Comparison of ENCODE assay signal across 23 mouse cellular contexts in the genomic region with DNA sequence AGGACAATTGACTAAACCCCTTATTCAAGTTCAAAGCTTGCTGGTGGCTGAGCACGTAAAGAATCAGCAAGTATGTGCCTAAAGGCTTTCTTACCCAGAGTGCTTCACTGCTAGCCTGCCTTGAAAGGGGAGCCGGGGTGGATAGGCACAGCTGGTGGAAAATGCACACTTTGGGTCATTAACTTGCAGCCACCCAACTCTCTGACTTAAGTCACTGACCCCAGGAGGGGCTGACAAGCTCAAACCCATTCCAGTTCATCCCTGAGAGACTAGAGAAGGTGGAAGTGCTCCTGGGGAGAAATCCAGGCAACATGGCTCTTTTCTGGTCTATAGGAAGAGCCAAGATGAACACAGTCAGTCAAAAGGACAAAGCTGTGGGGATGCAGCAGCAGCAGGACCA.
DNase-seq lines count a peak whose midpoint lies in the region; ATAC-seq and TF ChIP-seq lines count a peak whose summit lies in the region.
"Had no signal": no experiment of that assay in that cellular context is flagged by ENCODE, and none has a peak within 500 bp of the region (broad histone marks: within the 10 kb centered on the region; RNA-seq: fewer than 3 reads in every experiment).

No protein-coding gene starts in this region.

- peaks cover 43% of the 10 kb centered on the region; the same call in 1 of the 2 replicates for H3K79me2 ChIP-seq in macrophage (ENCODE audit: inconsistent target)

- H3K36me3 ChIP-seq in hindbrain, embryonic 10.5 days, result peaks cover 3% of the 10 kb centered on the region; the same call in 1 of the 2 replicates
- H3K36me3 ChIP-seq in hindbrain, embryonic 14.5 days (replicated peaks; ENCODE audit: control insufficient read depth, insufficient read depth), result peaks cover 5% of the 10 kb centered on the region
- H3K36me3 ChIP-seq in kidney, embryonic 16.5 days (ENCODE audit: insufficient read depth, low read length), result peaks cover 5% of the 10 kb centered on the region; the same call in 1 of the 2 replicates
- no peaks in the 10 kb centered on the region for H3K36me3 ChIP-seq in midbrain, embryonic 10.5 days
- 0 out of 2 replicates have a peak, but pooled peaks cover 2% of the 10 kb centered on the region for H3K36me3 ChIP-seq in midbrain, embryonic 11.5 days (ENCODE audit: control insufficient read depth, insufficient read depth, low read length)
- no peaks in the 10 kb centered on the region for H3K36me3 ChIP-seq in macrophage (ENCODE audit: inconsistent target)
- H3K36me3 ChIP-seq in lung, postnatal 0 days (ENCODE audit: insufficient read depth, low read length), result no peaks in the 10 kb centered on the region

- H3K4me3 ChIP-seq in hindbrain, embryonic 10.5 days, result no peak overlapping the region
- no peak overlapping the region for H3K4me3 ChIP-seq in hindbrain, embryonic 14.5 days (replicated peaks; ENCODE audit: low read length)
- H3K4me3 ChIP-seq in kidney, embryonic 16.5 days (ENCODE audit: low read length), result no peak overlapping the region
- H3K4me3 ChIP-seq in midbrain, embryonic 10.5 days, result no peak overlapping the region
- no peak overlapping the region for H3K4me3 ChIP-seq in midbrain, embryonic 11.5 days (ENCODE audit: low read depth, low read length)
- no peak overlapping the region for H3K4me3 ChIP-seq in macrophage (ENCODE audit: inconsistent target)
- H3K4me3 ChIP-seq in lung, postnatal 0 days (ENCODE audit: low read depth, low read length), result no peak overlapping the region
- H3K4me3 ChIP-seq: heart, adult 2 months; heart, embryonic 10.5 days; heart, embryonic 13.5 days; hindbrain, embryonic 13.5 days had no signal

- ATAC-seq in hindbrain, embryonic 14.5 days (ENCODE audit: low FRiP score), result no peak
- ATAC-seq in kidney, embryonic 16.5 days (ENCODE audit: low FRiP score, low TSS enrichment), result peak; percentile 82; the same call in 1 of the 2 replicates
- ATAC-seq in midbrain, embryonic 11.5 days (ENCODE audit: low FRiP score), result no peak
- no peak for ATAC-seq in lung, postnatal 0 days
- ATAC-seq: CD4-positive, CD25-positive, alpha-beta regulatory T cell, adult 4 months; forebrain, embryonic 14.5 days; hindbrain, postnatal 0 days had no signal

- H3K27me3 ChIP-seq in hindbrain, embryonic 10.5 days (ENCODE audit: insufficient read depth, poor library complexity, severe bottlenecking), result no peaks in the 10 kb centered on the region
- H3K27me3 ChIP-seq in hindbrain, embryonic 14.5 days (ENCODE audit: control insufficient read depth, insufficient read depth, low read length), result no peaks in the 10 kb centered on the region
- no peaks in the 10 kb centered on the region for H3K27me3 ChIP-seq in kidney, embryonic 16.5 days (ENCODE audit: insufficient read depth, low read length)
- H3K27me3 ChIP-seq in midbrain, embryonic 10.5 days (ENCODE audit: low read depth, poor library complexity, severe bottlenecking), result no peaks in the 10 kb centered on the region
- H3K27me3 ChIP-seq in midbrain, embryonic 11.5 days (ENCODE audit: control insufficient read depth, insufficient read depth, low read length), result no peaks in the 10 kb centered on the region
- no peaks in the 10 kb centered on the region for H3K27me3 ChIP-seq in lung, postnatal 0 days (replicated peaks; ENCODE audit: insufficient read depth, low read length)
- H3K27me3 ChIP-seq: heart, embryonic 13.5 days; hindbrain, embryonic 13.5 days had no signal

- TF ChIP-seq CTCF in lung, postnatal 0 days (IDR thresholded peaks at IDR 0.05), result no peak

- no peak for TF ChIP-seq EP300 in lung, postnatal 0 days (IDR thresholded peaks at IDR 0.05)

- DNase-seq in hindbrain, embryonic 10.5 days (ENCODE audit: low spot score), result no peak
- DNase-seq in hindbrain, embryonic 14.5 days (ENCODE audit: low spot score), result no peak
- DNase-seq in kidney, adult 18-20 months, result no peak
- no peak for DNase-seq in midbrain, embryonic 10.5 days (ENCODE audit: low spot score)
- no peak for DNase-seq in midbrain, embryonic 11.5 days (ENCODE audit: low spot score, missing footprints)
- no peak for DNase-seq in lung, postnatal 0 days (ENCODE audit: low spot score)
- DNase-seq: adrenal gland, adult 2 months; adrenal gland, postnatal 14 days; cerebellum, adult 11-12 months; cerebellum, adult 8-10 months; cerebellum, postnatal 10 days; cerebellum, postnatal 36 days; embryo, embryonic 11 days; gastrocnemius, postnatal 25 days; heart, adult 2 months had no signal

- WGBS in hindbrain, embryonic 10.5 days, result 73% methylated on average over 2 of the region's 2 CpGs
- WGBS in hindbrain, embryonic 14.5 days, result 41% methylated on average over 2 of the region's 2 CpGs
- 40% methylated on average over 2 of the region's 2 CpGs for WGBS in kidney, embryonic 16.5 days
- WGBS in midbrain, embryonic 10.5 days, result 59% methylated on average over 2 of the region's 2 CpGs
- 29% methylated on average over 2 of the region's 2 CpGs for WGBS in midbrain, embryonic 11.5 days
- WGBS in macrophage (ENCODE audit: missing documents), result 92% methylated on average over 2 of the region's 2 CpGs
- WGBS in lung, postnatal 0 days, result 81% methylated on average over 2 of the region's 2 CpGs

- H3K9me3 ChIP-seq in hindbrain, embryonic 10.5 days, result no peaks in the 10 kb centered on the region
- no peaks in the 10 kb centered on the region for H3K9me3 ChIP-seq in hindbrain, embryonic 14.5 days (ENCODE audit: control insufficient read depth, low read length)
- no peaks in the 10 kb centered on the region for H3K9me3 ChIP-seq in kidney, embryonic 16.5 days (ENCODE audit: low read length)
- no peaks in the 10 kb centered on the region for H3K9me3 ChIP-seq in midbrain, embryonic 10.5 days (replicated peaks)
- no peaks in the 10 kb centered on the region for H3K9me3 ChIP-seq in midbrain, embryonic 11.5 days (ENCODE audit: control insufficient read depth, low read length)
- H3K9me3 ChIP-seq in lung, postnatal 0 days (ENCODE audit: low read length), result no peaks in the 10 kb centered on the region
- H3K9me3 ChIP-seq: heart, embryonic 10.5 days; heart, embryonic 13.5 days; hindbrain, embryonic 13.5 days had no signal

- H3K4me1 ChIP-seq in hindbrain, embryonic 10.5 days (replicated peaks), result peaks cover 21% of the 10 kb centered on the region; the same call in 1 of the 2 replicates
- H3K4me1 ChIP-seq in hindbrain, embryonic 14.5 days (replicated peaks; ENCODE audit: control insufficient read depth, insufficient read depth, low read length), result no peaks in the 10 kb centered on the region
- H3K4me1 ChIP-seq in kidney, embryonic 16.5 days (ENCODE audit: insufficient read depth, low read length), result peaks cover 11% of the 10 kb centered on the region
- H3K4me1 ChIP-seq in midbrain, embryonic 10.5 days, result peaks cover 16% of the 10 kb centered on the region
- no peaks in the 10 kb centered on the region for H3K4me1 ChIP-seq in midbrain, embryonic 11.5 days (ENCODE audit: control insufficient read depth, insufficient read depth, low read length)
- H3K4me1 ChIP-seq in lung, postnatal 0 days (ENCODE audit: insufficient read depth, low read depth, low read length), result no peaks in the 10 kb centered on the region; the same call in 1 of the 2 replicates
- H3K4me1 ChIP-seq: hindbrain, embryonic 13.5 days had no signal

- no peak overlapping the region for H3K4me2 ChIP-seq in hindbrain, embryonic 14.5 days (replicated peaks)
- H3K4me2 ChIP-seq in kidney, embryonic 16.5 days (replicated peaks; ENCODE audit: low read depth, low read length), result no peak overlapping the region
- no peak overlapping the region for H3K4me2 ChIP-seq in midbrain, embryonic 11.5 days
- H3K4me2 ChIP-seq in lung, postnatal 0 days (replicated peaks; ENCODE audit: low read depth, low read length), result no peak overlapping the region
- H3K4me2 ChIP-seq: heart, embryonic 13.5 days; hindbrain, embryonic 13.5 days had no signal

- H3K27ac ChIP-seq in hindbrain, embryonic 10.5 days, result peak overlapping the region; percentile 16; the same call in 1 of the 2 replicates
- H3K27ac ChIP-seq in hindbrain, embryonic 14.5 days, result no peak overlapping the region
- H3K27ac ChIP-seq in kidney, embryonic 16.5 days (ENCODE audit: low read length), result peak overlapping the region; percentile 68
- H3K27ac ChIP-seq in midbrain, embryonic 10.5 days (replicated peaks), result peak overlapping the region; percentile 28
- H3K27ac ChIP-seq in midbrain, embryonic 11.5 days (ENCODE audit: low read depth, low read length), result no peak overlapping the region
- peak overlapping the region; percentile 100 for H3K27ac ChIP-seq in macrophage
- H3K27ac ChIP-seq in lung, postnatal 0 days (ENCODE audit: low read length), result no peak overlapping the region
- H3K27ac ChIP-seq: heart, adult 2 months; heart, embryonic 10.5 days; heart, embryonic 13.5 days; hindbrain, embryonic 13.5 days; hindbrain, postnatal 0 days had no signal

- no peak overlapping the region for H3K9ac ChIP-seq in hindbrain, embryonic 14.5 days
- H3K9ac ChIP-seq in kidney, embryonic 16.5 days (replicated peaks; ENCODE audit: low read length), result no peak overlapping the region
- H3K9ac ChIP-seq in midbrain, embryonic 11.5 days (ENCODE audit: low read length), result no peak overlapping the region
- no peak overlapping the region for H3K9ac ChIP-seq in lung, postnatal 0 days (replicated peaks; ENCODE audit: low read depth)
- H3K9ac ChIP-seq: heart, embryonic 13.5 days; hindbrain, embryonic 13.5 days had no signal

Comparison
In these comparisons a context has a peak if more than half of its experiments do, and no peak if none do; other contexts are left out.
1. H3K27ac ChIP-seq: peak in hindbrain, embryonic 10.5 days (single experiment), kidney, embryonic 16.5 days (single experiment), midbrain, embryonic 10.5 days (single experiment) and macrophage (single experiment); none in hindbrain, embryonic 14.5 days (single experiment), midbrain, embryonic 11.5 days (single experiment) and lung, postnatal 0 days (single experiment).